Mouse (Mus musculus): Measurements from ENCODE around the gene Gpx3. TPM values are rescaled to one million over a fixed set of nuclear protein-coding genes. Genes with fewer than 3 reads are reported as not detected.

Gpx3 gene
- polyA plus RNA-seq, 1 experiment: 133 TPM

DNA sequence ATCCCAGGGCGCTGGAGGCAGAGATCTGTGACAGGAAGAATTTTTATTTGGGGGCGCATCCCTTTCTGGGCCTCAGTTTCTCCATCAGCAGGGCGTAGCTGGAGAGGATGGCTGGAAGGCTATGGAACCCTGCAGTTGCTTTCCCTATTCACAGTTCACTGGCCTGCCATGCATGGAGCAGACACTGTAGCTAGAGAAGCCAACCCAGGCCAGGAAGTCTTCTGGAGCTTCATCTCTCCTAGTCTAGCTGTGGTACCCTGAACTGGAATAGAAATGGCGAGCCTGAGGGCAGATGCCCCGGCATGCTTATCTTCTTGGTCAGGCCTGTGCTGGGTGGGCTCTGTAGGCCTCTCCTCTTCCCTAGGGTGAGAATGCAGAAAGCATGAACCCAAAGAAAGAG is 1.1 kb downstream of the Gpx3 start:
- TF ChIP-seq CTCF (IDR thresholded peaks at IDR 0.05; ENCODE audit: borderline replicate concordance, control insufficient read depth, extremely low read depth, insufficient read depth, low read length, poor library complexity) (no peak), POLR2A (IDR thresholded peaks at IDR 0.05; ENCODE audit: control insufficient read depth, extremely low read depth, insufficient read depth, low read length, poor library complexity) (no peak)
- Histone ChIP-seq H3K4me3 (ENCODE audit: control insufficient read depth, insufficient read depth, low read length) (no peak overlapping the region), H3K4me1 (replicated peaks; ENCODE audit: control insufficient read depth, insufficient read depth, low read length) (no peaks in the 10 kb centered on the region), H3K27me3 (ENCODE audit: control insufficient read depth, insufficient read depth, low read length) (no peaks in the 10 kb centered on the region), H3K36me3 (ENCODE audit: control insufficient read depth, insufficient read depth, low read length) (no peaks in the 10 kb centered on the region), H3K27ac (ENCODE audit: control insufficient read depth, insufficient read depth, low read length) (no peak overlapping the region)
- no peak for DNase-seq
- WGBS: 90% methylated on average over 5 of the region's 5 CpGs

DNA sequence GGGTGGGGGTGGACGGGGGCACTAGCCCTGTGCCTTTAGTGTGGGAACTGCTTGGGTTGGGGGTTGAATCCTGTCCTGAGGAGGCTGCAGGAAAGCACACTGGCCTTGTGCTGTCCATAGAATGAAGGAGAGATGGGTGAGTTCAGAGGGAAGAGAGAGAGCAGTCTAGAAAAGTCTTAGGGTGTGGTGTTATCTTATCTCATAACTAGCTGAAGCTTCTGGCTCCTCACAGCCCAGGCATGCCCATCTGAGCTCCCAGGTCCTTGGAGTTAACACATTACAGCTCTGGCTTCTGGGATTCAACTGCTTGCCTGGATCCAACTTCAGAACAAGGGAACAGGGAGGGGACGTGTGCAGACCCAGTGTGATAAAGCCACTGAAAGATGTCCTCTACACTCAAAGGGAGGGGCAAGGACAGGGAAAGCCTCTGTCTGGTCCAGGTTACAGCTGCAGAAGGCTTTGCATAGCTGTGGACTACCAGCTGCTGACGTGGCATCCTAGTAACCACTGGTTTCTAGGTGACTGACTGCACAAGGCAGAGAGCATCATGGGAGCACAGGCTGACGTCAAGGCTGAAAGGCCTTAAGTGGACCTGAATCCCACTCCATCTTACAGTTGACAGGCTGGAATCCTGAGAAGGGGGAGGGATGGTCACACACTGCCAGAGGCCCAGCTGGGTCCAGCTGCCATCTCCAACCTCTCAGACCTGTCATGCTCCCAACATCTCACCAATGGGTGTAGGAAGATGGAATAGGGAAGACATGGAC is 1.9 kb downstream of the Gpx3 start:
- Histone ChIP-seq H3K4me3 (ENCODE audit: control insufficient read depth, insufficient read depth, low read length) (no peak overlapping the region), H3K4me1 (replicated peaks; ENCODE audit: control insufficient read depth, insufficient read depth, low read length) (no peaks in the 10 kb centered on the region)

DNA sequence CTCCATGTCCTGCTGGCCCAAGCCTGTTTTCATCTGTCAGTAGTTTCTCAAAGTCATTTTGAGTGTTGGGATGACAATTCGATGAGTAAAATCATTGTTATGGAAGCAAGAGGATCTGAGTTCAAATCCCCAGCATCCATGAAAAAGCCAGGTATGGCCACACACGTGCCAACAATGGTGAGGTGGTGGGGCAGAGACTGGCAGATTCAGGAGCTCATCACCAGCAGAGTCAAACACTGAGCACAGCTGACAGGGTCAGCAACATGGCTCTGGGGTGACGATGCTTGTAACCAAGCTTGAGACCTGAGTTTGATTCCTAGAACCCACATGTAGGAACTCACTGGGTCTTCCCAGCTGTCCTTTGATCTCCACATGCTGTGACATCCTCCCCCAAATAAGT is 2.8 kb downstream of the Gpx3 start:
- H3K27ac ChIP-seq (ENCODE audit: control insufficient read depth, insufficient read depth, low read length): no peak overlapping the region
- H3K36me3 ChIP-seq (ENCODE audit: control insufficient read depth, insufficient read depth, low read length): peaks cover 9% of the 10 kb centered on the region
- TF ChIP-seq CTCF (IDR thresholded peaks at IDR 0.05; ENCODE audit: borderline replicate concordance, control insufficient read depth, extremely low read depth, insufficient read depth, low read length, poor library complexity) (no peak), POLR2A (IDR thresholded peaks at IDR 0.05; ENCODE audit: control insufficient read depth, extremely low read depth, insufficient read depth, low read length, poor library complexity) (no peak)
- 92% methylated on average over 3 of the region's 3 CpGs for WGBS
- H3K27me3 ChIP-seq (ENCODE audit: control insufficient read depth, insufficient read depth, low read length): no peaks in the 10 kb centered on the region
- H3K4me3 ChIP-seq (ENCODE audit: control insufficient read depth, insufficient read depth, low read length): no peak overlapping the region
- H3K4me1 ChIP-seq (replicated peaks; ENCODE audit: control insufficient read depth, insufficient read depth, low read length): no peaks in the 10 kb centered on the region
- no peak for DNase-seq

More for the DNA sequence above, 1.9 kb downstream of the Gpx3 start:
- Histone ChIP-seq H3K36me3 (ENCODE audit: control insufficient read depth, insufficient read depth, low read length) (no peaks in the 10 kb centered on the region; the same call in 1 of the 2 replicates), H3K27ac (ENCODE audit: control insufficient read depth, insufficient read depth, low read length) (no peak overlapping the region), H3K27me3 (ENCODE audit: control insufficient read depth, insufficient read depth, low read length) (no peaks in the 10 kb centered on the region)
- no peak for DNase-seq
- TF ChIP-seq POLR2A (IDR thresholded peaks at IDR 0.05; ENCODE audit: control insufficient read depth, extremely low read depth, insufficient read depth, low read length, poor library complexity) (no peak), CTCF (IDR thresholded peaks at IDR 0.05; ENCODE audit: borderline replicate concordance, control insufficient read depth, extremely low read depth, insufficient read depth, low read length, poor library complexity) (no peak)
- 76% methylated on average over 4 of the region's 4 CpGs for WGBS

DNA sequence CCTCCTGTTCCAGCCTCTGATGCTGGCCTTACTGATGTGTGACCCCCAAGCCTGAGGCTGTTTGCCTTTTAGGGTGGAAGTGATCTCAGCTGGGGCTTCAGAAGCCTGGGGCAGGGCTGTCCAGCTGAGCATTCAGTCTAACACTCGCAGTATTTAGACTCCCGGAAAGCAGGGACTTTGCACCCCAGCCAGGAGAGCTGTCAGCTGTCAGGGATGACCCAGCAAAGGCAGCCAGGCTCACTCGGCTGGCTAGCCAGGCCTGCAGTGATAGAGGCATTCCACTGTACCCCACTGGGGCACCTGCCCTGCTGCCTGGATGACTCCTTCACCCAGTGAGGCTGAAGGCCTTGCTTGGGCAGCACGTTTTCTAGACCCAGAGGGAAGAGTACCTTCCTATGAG is 3.7 kb downstream of the Gpx3 start:
- Histone ChIP-seq H3K27me3 (ENCODE audit: control insufficient read depth, insufficient read depth, low read length) (no peaks in the 10 kb centered on the region), H3K36me3 (ENCODE audit: control insufficient read depth, insufficient read depth, low read length) (peaks cover 18% of the 10 kb centered on the region), H3K4me1 (replicated peaks; ENCODE audit: control insufficient read depth, insufficient read depth, low read length) (no peaks in the 10 kb centered on the region), H3K27ac (ENCODE audit: control insufficient read depth, insufficient read depth, low read length) (no peak overlapping the region), H3K4me3 (ENCODE audit: control insufficient read depth, insufficient read depth, low read length) (no peak overlapping the region)
- no peak for DNase-seq
- TF ChIP-seq CTCF (IDR thresholded peaks at IDR 0.05; ENCODE audit: borderline replicate concordance, control insufficient read depth, extremely low read depth, insufficient read depth, low read length, poor library complexity) (no peak), POLR2A (IDR thresholded peaks at IDR 0.05; ENCODE audit: control insufficient read depth, extremely low read depth, insufficient read depth, low read length, poor library complexity) (no peak)
- 89% methylated on average over 4 of the region's 4 CpGs for WGBS

DNA sequence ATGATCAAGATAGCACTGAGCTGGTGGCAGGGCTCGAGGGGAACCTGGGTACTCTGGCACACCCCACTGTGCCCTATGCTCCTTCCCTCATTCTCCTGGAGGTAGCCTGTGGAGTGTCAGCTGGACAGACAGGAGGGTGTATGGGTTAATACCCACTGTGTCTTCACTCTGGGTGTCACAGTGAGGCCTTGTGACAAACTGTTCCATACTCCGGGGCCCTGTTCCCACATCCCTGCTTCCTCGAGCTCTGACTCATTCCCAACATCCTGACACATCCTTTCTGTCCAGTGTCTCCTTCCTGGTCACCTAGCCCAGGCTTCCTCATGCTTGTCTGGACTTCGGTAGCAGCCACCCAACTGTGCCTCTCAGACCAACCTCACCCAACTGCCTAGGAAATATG is 4.2 kb downstream of the Gpx3 start:
- Histone ChIP-seq H3K27me3 (ENCODE audit: control insufficient read depth, insufficient read depth, low read length) (no peaks in the 10 kb centered on the region), H3K4me3 (ENCODE audit: control insufficient read depth, insufficient read depth, low read length) (no peak overlapping the region), H3K36me3 (ENCODE audit: control insufficient read depth, insufficient read depth, low read length) (peaks cover 23% of the 10 kb centered on the region), H3K27ac (ENCODE audit: control insufficient read depth, insufficient read depth, low read length) (no peak overlapping the region), H3K4me1 (replicated peaks; ENCODE audit: control insufficient read depth, insufficient read depth, low read length) (no peaks in the 10 kb centered on the region)
- 79% methylated on average over 4 of the region's 4 CpGs for WGBS
- DNase-seq: no peak
- no peak for TF ChIP-seq POLR2A (IDR thresholded peaks at IDR 0.05; ENCODE audit: control insufficient read depth, extremely low read depth, insufficient read depth, low read length, poor library complexity)
- TF ChIP-seq CTCF (IDR thresholded peaks at IDR 0.05; ENCODE audit: borderline replicate concordance, control insufficient read depth, extremely low read depth, insufficient read depth, low read length, poor library complexity): no peak

DNA sequence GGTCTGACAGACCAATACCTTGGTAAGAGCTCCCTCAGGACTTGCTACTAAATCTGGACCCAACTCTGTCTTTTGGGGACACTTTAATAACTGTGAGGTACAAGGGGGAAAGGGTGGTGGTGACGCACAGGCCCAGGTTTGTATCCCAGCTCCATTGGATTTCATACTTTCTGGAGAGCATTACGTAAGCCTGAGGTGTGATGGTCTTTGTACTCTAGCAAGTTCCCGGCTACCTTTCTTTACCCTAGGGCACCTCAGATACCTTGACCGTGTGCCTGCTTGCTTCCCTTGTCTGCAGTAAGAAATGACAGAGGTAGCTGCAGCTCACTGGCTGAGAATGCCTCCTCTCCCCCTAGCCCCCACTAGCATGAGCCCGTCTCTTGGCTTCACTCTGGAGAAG is 5.0 kb downstream of the Gpx3 start:
- no peak overlapping the region for H3K27ac ChIP-seq (ENCODE audit: control insufficient read depth, insufficient read depth, low read length)
- H3K36me3 ChIP-seq (ENCODE audit: control insufficient read depth, insufficient read depth, low read length): peaks cover 29% of the 10 kb centered on the region
- H3K27me3 ChIP-seq (ENCODE audit: control insufficient read depth, insufficient read depth, low read length): no peaks in the 10 kb centered on the region
- WGBS: 93% methylated on average over 5 of the region's 5 CpGs
- no peak for DNase-seq
- no peak overlapping the region for H3K4me3 ChIP-seq (ENCODE audit: control insufficient read depth, insufficient read depth, low read length)
- TF ChIP-seq CTCF (IDR thresholded peaks at IDR 0.05; ENCODE audit: borderline replicate concordance, control insufficient read depth, extremely low read depth, insufficient read depth, low read length, poor library complexity): no peak
- no peak for TF ChIP-seq POLR2A (IDR thresholded peaks at IDR 0.05; ENCODE audit: control insufficient read depth, extremely low read depth, insufficient read depth, low read length, poor library complexity)
- no peaks in the 10 kb centered on the region for H3K4me1 ChIP-seq (replicated peaks; ENCODE audit: control insufficient read depth, insufficient read depth, low read length)

All from thymus, adult 2 months (tissue).